1 mouse cellular context compared by ENCODE assay signal in the genomic region with DNA sequence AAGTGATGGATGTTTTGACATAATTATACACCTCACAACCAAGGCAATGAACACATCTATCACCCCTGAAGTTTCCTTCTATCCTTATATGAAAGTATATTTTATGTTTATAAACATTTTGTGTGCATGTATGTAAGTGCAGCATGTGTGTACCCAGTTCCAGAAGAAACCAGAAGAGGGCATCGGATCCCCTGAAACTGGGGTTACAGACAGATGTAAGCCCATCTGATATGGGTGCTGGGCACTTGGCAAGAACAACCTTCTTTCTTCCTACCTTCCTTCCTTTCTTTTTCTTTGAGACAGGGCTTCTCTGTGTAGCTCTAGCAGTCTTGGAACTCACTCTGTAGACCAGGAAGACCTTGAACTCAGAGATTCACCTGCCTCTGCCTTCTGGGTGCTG.
A peak's percentile ranks its signal among the peaks of the same experiment; 100 is the strongest.
TF ChIP-seq lines count a peak whose summit lies in the region.

No protein-coding gene starts in this region.

TF ChIP-seq in MEL, 35 proteins besides CTCF, POLR2A, EP300 and RAD21:
- TF ChIP-seq SMC3 (IDR thresholded peaks at IDR 0.05; ENCODE audit: low read depth, low read length) (peak; percentile 55; the same call in 1 of the 2 replicates), TCF12 (IDR thresholded peaks at IDR 0.05; ENCODE audit: low read depth, low read length) (no peak), TBP (IDR thresholded peaks at IDR 0.05; ENCODE audit: low read depth, low read length) (no peak), GATA1 (IDR thresholded peaks at IDR 0.05; ENCODE audit: low read depth, low read length) (peak; percentile 53), ELF1 (IDR thresholded peaks at IDR 0.05; ENCODE audit: low read depth, low read length) (no peak), ZC3H11A (IDR thresholded peaks at IDR 0.05; ENCODE audit: low read depth, low read length) (peak; percentile 53)
TF ChIP-seq in MEL: peak in this region for 3.
